15 mouse cellular contexts compared by ENCODE assay signal in genomic region chr3:112733205-112733604, GRCm38 (mm10).
"Had no signal": no experiment of that assay in that cellular context is flagged by ENCODE, and none has a peak within 500 bp of the region (broad histone marks: within the 10 kb centered on the region; RNA-seq: fewer than 3 reads in every experiment).

No protein-coding gene starts in this region.

- H3K9me3 ChIP-seq: kidney, embryonic 15.5 days; limb, embryonic 15.5 days; liver, embryonic 13.5 days; neural tube, embryonic 15.5 days had no signal

- H3K27ac ChIP-seq: kidney, embryonic 15.5 days; limb, embryonic 15.5 days; liver, embryonic 13.5 days; neural tube, embryonic 15.5 days had no signal

- ATAC-seq: intestine, embryonic 16.5 days; liver, postnatal 0 days had no signal

- DNase-seq: kidney, adult 2 months; kidney, postnatal 14 days; layer of hippocampus, adult 9-11 months; layer of hippocampus, postnatal 36 days; liver, embryonic 13.5 days; liver, postnatal 0 days; lung, postnatal 36 days; right cerebral cortex, adult 18-20 months; right cerebral cortex, postnatal 25 days; thymus, postnatal 36 days had no signal

- H3K27me3 ChIP-seq: kidney, embryonic 15.5 days; limb, embryonic 15.5 days; liver, embryonic 13.5 days; neural tube, embryonic 15.5 days had no signal

- H3K4me3 ChIP-seq: kidney, embryonic 15.5 days; limb, embryonic 15.5 days; liver, embryonic 13.5 days; myocyte; neural tube, embryonic 15.5 days had no signal

- H3K4me1 ChIP-seq: kidney, embryonic 15.5 days; limb, embryonic 15.5 days; liver, embryonic 13.5 days; neural tube, embryonic 15.5 days had no signal

- H3K4me2 ChIP-seq: kidney, embryonic 15.5 days; limb, embryonic 15.5 days; liver, embryonic 13.5 days; neural tube, embryonic 15.5 days had no signal

- H3K9ac ChIP-seq: kidney, embryonic 15.5 days; limb, embryonic 15.5 days; liver, embryonic 13.5 days; liver, postnatal 0 days; neural tube, embryonic 15.5 days had no signal

- H3K36me3 ChIP-seq: kidney, embryonic 15.5 days; limb, embryonic 15.5 days; liver, embryonic 13.5 days; neural tube, embryonic 15.5 days had no signal
